Mouse (Mus musculus) embryonic facial prominence, embryonic 14.5 days (tissue): ENCODE data around the gene Slc41a1. TPM values are rescaled to one million over a fixed set of nuclear protein-coding genes. Genes with fewer than 3 reads are reported as not detected.

ENCODE experiments used
- ATAC-seq: fragments of 200-750 bp; cut with Nextera tagmentation; 2 replicates; pipeline ENCODE4 v1.8.0; 2017; ENCODE audit warnings: low read depth, moderate number of reproducible peaks, moderate TSS enrichment
- DNase-seq: peaks from one replicate; pipeline ENCODE4 v3.0.0-alpha.2; 2015; ENCODE audit warnings: low spot score
- H3K27ac ChIP-seq: fragments of 300-500 bp; sonication (generic); replicated peaks from 2 replicates; pipeline ENCODE4 v1.5.1; 2014; ENCODE audit warnings: low read depth, mild to moderate bottlenecking, low read length, moderate library complexity
- H3K27me3 ChIP-seq: fragments of 300-500 bp; sonication (generic); replicated peaks from 2 replicates; pipeline ENCODE4 v1.6.1; 2014; ENCODE audit warnings: low read length; ENCODE audit not compliant: control insufficient read depth, insufficient read depth
- H3K36me3 ChIP-seq: fragments of 300-500 bp; sonication (generic); 2 replicates; pipeline ENCODE4 v1.6.1; 2014; ENCODE audit warnings: low read length, mixed read lengths; ENCODE audit not compliant: control insufficient read depth, insufficient read depth
- H3K4me1 ChIP-seq: fragments of 300-500 bp; sonication (generic); 2 replicates; pipeline ENCODE4 v1.6.1; 2014; ENCODE audit warnings: antibody characterized with exemption, low read length; ENCODE audit not compliant: control insufficient read depth, insufficient read depth
- H3K4me2 ChIP-seq: fragments of 300-500 bp; sonication (generic); 2 replicates; pipeline ENCODE4 v1.6.1; 2014; ENCODE audit warnings: low read depth, mild to moderate bottlenecking, low read length, moderate library complexity, mixed read lengths
- H3K4me3 ChIP-seq: fragments of 300-500 bp; sonication (generic); 2 replicates; pipeline ENCODE4 v1.5.1; 2014; ENCODE audit warnings: low read depth, mild to moderate bottlenecking, low read length
- H3K9ac ChIP-seq: fragments of 300-500 bp; sonication (generic); 2 replicates; pipeline ENCODE4 v1.6.1; 2014; ENCODE audit warnings: low read depth, mild to moderate bottlenecking, low read length, moderate library complexity, mixed read lengths
- H3K9me3 ChIP-seq: fragments of 300-500 bp; sonication (generic); 2 replicates; pipeline ENCODE4 v1.6.1; 2016; ENCODE audit warnings: low read length; ENCODE audit not compliant: control insufficient read depth
- WGBS: fragments of 180-500 bp; shearing (Covaris S2); extraction: QIAGEN DNeasy Blood & Tissue Kit; methylation state at CpG from one replicate; pipeline ENCODE4 v1.1.7; 2014; 5-methylcytosine and 5-hydroxymethylcytosine counted together
- polyA plus RNA-seq: library from polyadenylated mRNA; unstranded; fragments of >200 nt; fragmentation: Nextera tagmentation; extraction: Ambion mirVana; gene quantifications from 2 replicates; pipeline ENCODE4 v1.2.1, GENCODE M21; 2014

Gene Slc41a1
- polyA plus RNA-seq, result 18.0 and 19.5 TPM in 2 replicates

DNA sequence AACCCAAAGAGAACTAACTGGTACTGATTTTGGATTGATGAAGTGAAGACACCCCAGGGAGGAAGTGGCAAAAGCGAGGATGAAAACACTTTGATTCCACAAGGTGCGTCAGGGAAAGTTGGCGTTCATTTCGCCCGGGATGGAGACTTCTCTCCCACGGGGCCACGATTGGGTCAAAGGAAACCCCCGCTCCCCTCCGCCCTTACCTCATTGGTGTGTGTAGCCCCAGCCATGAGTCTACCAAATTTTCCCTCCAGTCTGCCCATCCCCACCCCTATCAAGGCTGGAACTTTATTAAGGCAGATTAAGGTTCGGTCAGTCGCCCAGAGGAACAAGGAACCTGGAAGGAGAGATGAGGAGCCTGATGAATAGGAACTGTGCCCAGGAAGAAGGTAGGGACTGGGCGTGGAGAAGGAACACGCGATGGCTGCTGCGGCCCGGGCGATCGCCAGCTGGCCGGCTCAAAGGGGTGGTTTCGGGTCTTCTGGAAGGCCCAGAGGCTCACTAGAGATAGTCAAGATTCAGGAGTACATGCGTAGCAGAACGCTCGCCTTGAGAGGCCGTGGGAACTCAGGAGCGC is at the start of gene Slc41a1:
Slc41a1 (plus strand) TSS at position 287 of the 580 bp plus-strand sequence.
- H3K4me2 ChIP-seq, result peak within 1 kb of the TSS; percentile 75
- ATAC-seq (peak; percentile 51), DNase-seq (no peak)
- peaks cover 15% of the 10 kb centered on the region; the same call in 1 of the 2 replicates for H3K36me3 ChIP-seq
- H3K4me3 ChIP-seq, result peak within 1 kb of the TSS; percentile 78
- no peaks in the 10 kb centered on the region for H3K9me3 ChIP-seq
- H3K4me1 ChIP-seq, result peaks cover 10% of the 10 kb centered on the region
- peak within 1 kb of the TSS; percentile 84 for H3K27ac ChIP-seq
- H3K27me3 ChIP-seq, result no peaks in the 10 kb centered on the region
- 1% methylated on average over 24 of the region's 25 CpGs for WGBS
- H3K9ac ChIP-seq, result peak within 1 kb of the TSS; percentile 86

DNA sequence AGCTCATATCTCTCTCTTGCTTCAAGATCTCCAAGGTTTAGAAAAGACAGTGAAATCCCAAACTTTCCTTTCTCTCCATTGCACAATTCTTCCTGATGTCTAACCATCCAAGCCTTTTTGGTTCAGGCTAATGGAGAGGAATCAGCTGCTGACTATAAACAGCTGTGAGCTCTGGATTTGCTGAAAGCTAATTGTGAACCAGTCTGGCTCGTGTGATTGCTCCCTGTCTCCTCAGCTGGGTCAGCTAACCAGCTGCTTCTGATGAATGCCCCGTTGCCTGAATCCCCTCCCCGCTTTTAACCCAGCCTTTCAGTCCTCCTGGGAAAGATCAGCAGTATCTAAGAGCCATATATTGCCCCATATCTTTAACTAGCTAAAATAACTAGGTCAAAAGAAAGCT is 32.7 kb upstream of the Slc41a1 start:
- H3K27ac ChIP-seq, result no peak overlapping the region
- H3K4me2 ChIP-seq, result no peak overlapping the region
- H3K27me3 ChIP-seq, result no peaks in the 10 kb centered on the region; the same call in 1 of the 2 replicates
- no peak overlapping the region for H3K4me3 ChIP-seq
- H3K9me3 ChIP-seq, result no peaks in the 10 kb centered on the region
- no peaks in the 10 kb centered on the region for H3K4me1 ChIP-seq
- DNase-seq, result peak; percentile 81
- no peak overlapping the region for H3K9ac ChIP-seq
- ATAC-seq, result peak; percentile 53; the same call in 1 of the 2 replicates
- 15% methylated on average over 3 of the region's 3 CpGs for WGBS
- H3K36me3 ChIP-seq, result no peaks in the 10 kb centered on the region

- H3K9me3 ChIP-seq, result no peaks in the 10 kb centered on the region
- H3K4me1 ChIP-seq, result no peaks in the 10 kb centered on the region
- DNase-seq (no peak), ATAC-seq (no peak)
- no peak overlapping the region for H3K4me2 ChIP-seq
- H3K27me3 ChIP-seq, result no peaks in the 10 kb centered on the region; the same call in 1 of the 2 replicates
- H3K36me3 ChIP-seq, result no peaks in the 10 kb centered on the region
- no peak overlapping the region for H3K9ac ChIP-seq
- 64% methylated on average over 3 of the region's 3 CpGs for WGBS
- H3K4me3 ChIP-seq, result no peak overlapping the region
- no peak overlapping the region for H3K27ac ChIP-seq
Measured at GRCm38 (mm10) chr1:131795171-131795570, 32.1 kb upstream of the Slc41a1 start.

- H3K9me3 ChIP-seq, result no peaks in the 10 kb centered on the region
- no peaks in the 10 kb centered on the region; the same call in 1 of the 2 replicates for H3K27me3 ChIP-seq
- peak within 1 kb of the TSS; percentile 54 for H3K4me2 ChIP-seq
- peak; percentile 51 for DNase-seq
- ATAC-seq, result no peak; the same call in 1 of the 2 replicates
- H3K4me1 ChIP-seq, result no peaks in the 10 kb centered on the region
- H3K9ac ChIP-seq, result peak within 1 kb of the TSS; percentile 47
- no peak within 1 kb of the TSS for H3K27ac ChIP-seq
- no peaks in the 10 kb centered on the region for H3K36me3 ChIP-seq
- peak within 1 kb of the TSS; percentile 29 for H3K4me3 ChIP-seq
- 7% methylated on average over 25 of the region's 26 CpGs for WGBS
Measured at GRCm38 (mm10) chr1:131797202-131797909, 29.9 kb upstream of the Slc41a1 start, which contains the start of gene Pm20d1. Gene Pm20d1, plus strand, starts transcription at chr1:131797381.

DNA sequence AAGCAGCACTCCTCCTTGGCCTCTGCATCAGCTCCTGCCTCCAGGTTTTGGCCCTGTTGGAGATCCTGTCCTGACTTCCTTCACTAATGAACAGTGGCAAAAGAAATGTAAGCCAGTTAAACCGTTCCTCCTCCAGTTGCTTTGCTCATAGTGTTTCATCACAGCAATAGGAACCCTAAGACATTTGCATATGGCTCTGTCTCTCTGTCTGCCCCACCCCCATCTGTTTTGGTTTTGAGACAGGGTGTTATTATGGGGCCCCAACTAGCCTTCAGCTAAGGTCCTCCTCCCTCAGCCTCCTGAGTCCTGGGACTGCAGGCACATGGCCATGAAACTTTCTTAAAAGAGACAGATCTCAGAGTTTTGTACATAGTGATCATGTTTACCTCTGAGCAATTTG is 27.3 kb upstream of the Slc41a1 start:
- Histone ChIP-seq H3K36me3 (no peaks in the 10 kb centered on the region), H3K27ac (no peak overlapping the region), H3K4me2 (no peak overlapping the region), H3K4me3 (no peak overlapping the region), H3K4me1 (no peaks in the 10 kb centered on the region), H3K27me3 (no peaks in the 10 kb centered on the region; the same call in 1 of the 2 replicates), H3K9ac (no peak overlapping the region), H3K9me3 (no peaks in the 10 kb centered on the region)
- no peak for DNase-seq
- no peak for ATAC-seq
- WGBS, result 35% methylated on average over 1 of the region's 1 CpGs

DNA sequence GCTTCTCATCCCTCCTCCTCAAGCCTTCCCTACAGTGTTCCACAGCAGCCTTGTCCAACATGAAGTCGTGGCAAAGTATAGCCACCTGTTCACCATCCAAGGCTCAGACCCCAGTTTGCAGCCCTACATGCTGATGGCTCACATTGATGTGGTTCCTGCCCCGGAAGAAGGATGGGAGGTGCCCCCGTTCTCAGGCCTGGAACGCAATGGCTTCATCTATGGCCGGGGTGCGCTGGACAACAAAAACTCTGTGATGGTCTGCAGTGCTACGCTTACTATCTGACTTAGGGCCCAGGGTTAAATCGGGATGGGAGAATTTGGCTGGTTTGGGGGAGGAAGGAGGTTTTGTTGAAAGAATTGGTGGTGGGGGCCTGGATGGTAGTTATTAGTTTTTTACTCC is 26.2 kb upstream of the Slc41a1 start:
- 93% methylated on average over 8 of the region's 8 CpGs for WGBS
- Histone ChIP-seq H3K9me3 (no peaks in the 10 kb centered on the region), H3K36me3 (no peaks in the 10 kb centered on the region), H3K4me1 (no peaks in the 10 kb centered on the region), H3K9ac (no peak overlapping the region), H3K27me3 (no peaks in the 10 kb centered on the region; the same call in 1 of the 2 replicates), H3K4me2 (no peak overlapping the region), H3K27ac (no peak overlapping the region), H3K4me3 (no peak overlapping the region)
- no peak for ATAC-seq
- no peak for DNase-seq

GRCm38 (mm10) chr1:131802652-131803051 is 24.6 kb upstream of the Slc41a1 start:
- Histone ChIP-seq H3K9ac (no peak overlapping the region), H3K27me3 (no peaks in the 10 kb centered on the region; the same call in 1 of the 2 replicates), H3K9me3 (no peaks in the 10 kb centered on the region), H3K4me2 (no peak overlapping the region), H3K4me1 (no peaks in the 10 kb centered on the region), H3K36me3 (no peaks in the 10 kb centered on the region), H3K27ac (no peak overlapping the region), H3K4me3 (no peak overlapping the region)
- DNase-seq, result no peak
- WGBS, result 77% methylated on average over 5 of the region's 5 CpGs
- no peak for ATAC-seq

DNA sequence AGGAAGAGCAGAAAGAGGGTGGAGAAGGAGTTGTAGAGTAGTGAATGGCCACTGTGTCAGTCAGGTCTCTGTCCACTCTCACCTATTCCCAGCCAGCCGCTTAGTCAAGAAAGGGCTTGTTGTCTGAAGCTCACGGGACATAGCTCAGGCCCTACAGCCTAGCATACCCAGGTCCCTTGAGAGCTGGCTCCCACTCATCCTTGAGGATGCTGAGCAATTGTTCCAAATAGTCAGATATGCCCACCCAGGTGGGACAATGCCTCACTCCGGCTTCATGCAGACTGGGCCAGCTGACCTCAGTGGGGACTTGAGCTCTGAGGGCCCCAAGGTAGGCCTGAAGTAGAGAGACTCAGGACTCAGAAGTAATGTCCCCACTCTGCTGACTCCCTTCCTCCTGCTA is 23.1 kb upstream of the Slc41a1 start:
- Histone ChIP-seq H3K36me3 (no peaks in the 10 kb centered on the region), H3K4me1 (no peaks in the 10 kb centered on the region), H3K27me3 (no peaks in the 10 kb centered on the region), H3K9ac (no peak overlapping the region), H3K27ac (no peak overlapping the region), H3K4me3 (no peak overlapping the region), H3K9me3 (no peaks in the 10 kb centered on the region), H3K4me2 (no peak overlapping the region)
- DNase-seq (no peak), ATAC-seq (no peak)
- 88% methylated on average over 3 of the region's 3 CpGs for WGBS
